Mouse (Mus musculus) spleen, adult 18-20 months (tissue): Measurements from ENCODE around the gene Gm6356.
"Not testable (repeated sequence)": the region's sequence is repeated elsewhere in the genome, so short reads cannot be mapped to it uniquely, and the experiment has no call there.

ENCODE experiments used
- DNase-seq, 2 experiments: peaks; one replicate each; pipeline ENCODE4 v3.0.0; 2022; ENCODE audit warnings: mixed read lengths in 2 of 2

Gm6356 gene

GRCm38 (mm10) chr14:6973718-6974117 is at the start of gene Gm6356:
Gm6356 (minus strand) TSS chr14:6973818.
- DNase-seq = not testable (repeated sequence)
